Mouse (Mus musculus): ENCODE data around the gene Lrrc38. TPM values are rescaled to one million over a fixed set of nuclear protein-coding genes. Genes with fewer than 3 reads are reported as not detected.
"Not testable (repeated sequence)": the region's sequence is repeated elsewhere in the genome, so short reads cannot be mapped to it uniquely, and the experiment has no call there.

Gene Lrrc38
- polyA plus RNA-seq, 1 experiment from 2014 or later: not detected

- no peak overlapping the region for H3K27ac ChIP-seq (ENCODE audit: low read depth, low read length)
- H3K4me1 ChIP-seq (replicated peaks; ENCODE audit: control insufficient read depth, insufficient read depth, low read length): no peaks in the 10 kb centered on the region
- ATAC-seq: no peak
- no peaks in the 10 kb centered on the region for H3K27me3 ChIP-seq (replicated peaks; ENCODE audit: control insufficient read depth, insufficient read depth, low read length)
- no peak overlapping the region for H3K9ac ChIP-seq (ENCODE audit: low read depth, low read length)
- H3K4me2 ChIP-seq (replicated peaks; ENCODE audit: low read depth): no peak overlapping the region
- WGBS: 35% methylated on average over 9 of the region's 9 CpGs
- H3K9me3 ChIP-seq (ENCODE audit: control insufficient read depth): no peaks in the 10 kb centered on the region
- H3K36me3 ChIP-seq (ENCODE audit: control insufficient read depth, insufficient read depth): no peaks in the 10 kb centered on the region
- no peak for TF ChIP-seq CTCF (IDR thresholded peaks at IDR 0.05; ENCODE audit: low read depth)
- no peak overlapping the region for H3K4me3 ChIP-seq (ENCODE audit: low read depth, low read length)
These were observed 19.0 kb upstream of the Lrrc38 start for GRCm38 (mm10) chr4:143330566-143330965.

- Histone ChIP-seq H3K36me3 (ENCODE audit: control insufficient read depth, insufficient read depth) (no peaks in the 10 kb centered on the region), H3K9me3 (ENCODE audit: control insufficient read depth) (no peaks in the 10 kb centered on the region), H3K27ac (ENCODE audit: low read depth, low read length) (no peak overlapping the region), H3K4me2 (replicated peaks; ENCODE audit: low read depth) (no peak overlapping the region), H3K4me3 (ENCODE audit: low read depth, low read length) (no peak overlapping the region), H3K9ac (ENCODE audit: low read depth, low read length) (no peak overlapping the region), H3K4me1 (replicated peaks; ENCODE audit: control insufficient read depth, insufficient read depth, low read length) (no peaks in the 10 kb centered on the region), H3K27me3 (replicated peaks; ENCODE audit: control insufficient read depth, insufficient read depth, low read length) (no peaks in the 10 kb centered on the region)
- TF ChIP-seq CTCF (IDR thresholded peaks at IDR 0.05; ENCODE audit: low read depth): no peak
- ATAC-seq: no peak
- 29% methylated on average over 1 of the region's 1 CpGs for WGBS
These were observed 17.8 kb upstream of the Lrrc38 start for GRCm38 (mm10) chr4:143331787-143332186.

- no peak overlapping the region for H3K4me3 ChIP-seq (ENCODE audit: low read depth, low read length)
- no peak for ATAC-seq
- H3K4me1 ChIP-seq (replicated peaks; ENCODE audit: control insufficient read depth, insufficient read depth, low read length): no peaks in the 10 kb centered on the region
- TF ChIP-seq CTCF (IDR thresholded peaks at IDR 0.05; ENCODE audit: low read depth): no peak
- H3K36me3 ChIP-seq (ENCODE audit: control insufficient read depth, insufficient read depth): no peaks in the 10 kb centered on the region
- H3K27me3 ChIP-seq (replicated peaks; ENCODE audit: control insufficient read depth, insufficient read depth, low read length): no peaks in the 10 kb centered on the region
- no peak overlapping the region for H3K27ac ChIP-seq (ENCODE audit: low read depth, low read length)
- H3K9me3 ChIP-seq (ENCODE audit: control insufficient read depth): no peaks in the 10 kb centered on the region
- H3K9ac ChIP-seq (ENCODE audit: low read depth, low read length): no peak overlapping the region
- no peak overlapping the region for H3K4me2 ChIP-seq (replicated peaks; ENCODE audit: low read depth)
- WGBS: 63% methylated on average over 5 of the region's 5 CpGs
These were observed 15.4 kb upstream of the Lrrc38 start for GRCm38 (mm10) chr4:143334145-143334544.

GRCm38 (mm10) chr4:143334995-143335394, 14.6 kb upstream of the Lrrc38 start:
- no peaks in the 10 kb centered on the region for H3K9me3 ChIP-seq (ENCODE audit: control insufficient read depth)
- no peak overlapping the region for H3K4me3 ChIP-seq (ENCODE audit: low read depth, low read length)
- H3K4me2 ChIP-seq (replicated peaks; ENCODE audit: low read depth): no peak overlapping the region
- no peak for TF ChIP-seq CTCF (IDR thresholded peaks at IDR 0.05; ENCODE audit: low read depth)
- no peak overlapping the region for H3K27ac ChIP-seq (ENCODE audit: low read depth, low read length)
- H3K36me3 ChIP-seq (ENCODE audit: control insufficient read depth, insufficient read depth): no peaks in the 10 kb centered on the region
- WGBS: 81% methylated on average over 17 of the region's 17 CpGs
- no peak overlapping the region for H3K9ac ChIP-seq (ENCODE audit: low read depth, low read length)
- ATAC-seq: no peak
- H3K4me1 ChIP-seq (replicated peaks; ENCODE audit: control insufficient read depth, insufficient read depth, low read length): no peaks in the 10 kb centered on the region
- H3K27me3 ChIP-seq (replicated peaks; ENCODE audit: control insufficient read depth, insufficient read depth, low read length): no peaks in the 10 kb centered on the region

GRCm38 (mm10) chr4:143336096-143336495, 13.5 kb upstream of the Lrrc38 start:
- WGBS: 62% methylated on average over 2 of the region's 2 CpGs

GRCm38 (mm10) chr4:143339808-143340207, 9.7 kb upstream of the Lrrc38 start:
- Histone ChIP-seq H3K4me3 (ENCODE audit: low read depth, low read length) (no peak overlapping the region), H3K27ac (ENCODE audit: low read depth, low read length) (no peak overlapping the region), H3K4me2 (replicated peaks; ENCODE audit: low read depth) (no peak overlapping the region), H3K9ac (ENCODE audit: low read depth, low read length) (no peak overlapping the region), H3K36me3 (ENCODE audit: control insufficient read depth, insufficient read depth) (no peaks in the 10 kb centered on the region), H3K4me1 (replicated peaks; ENCODE audit: control insufficient read depth, insufficient read depth, low read length) (no peaks in the 10 kb centered on the region), H3K9me3 (ENCODE audit: control insufficient read depth) (no peaks in the 10 kb centered on the region), H3K27me3 (replicated peaks; ENCODE audit: control insufficient read depth, insufficient read depth, low read length) (no peaks in the 10 kb centered on the region)
- ATAC-seq: no peak
- 89% methylated on average over 13 of the region's 13 CpGs for WGBS
- no peak for TF ChIP-seq CTCF (IDR thresholded peaks at IDR 0.05; ENCODE audit: low read depth)

More at GRCm38 (mm10) chr4:143336096-143336495, 13.5 kb upstream of the Lrrc38 start:
- no peak for ATAC-seq
- Histone ChIP-seq H3K36me3 (ENCODE audit: control insufficient read depth, insufficient read depth) (no peaks in the 10 kb centered on the region), H3K9me3 (ENCODE audit: control insufficient read depth) (no peaks in the 10 kb centered on the region), H3K4me3 (ENCODE audit: low read depth, low read length) (no peak overlapping the region), H3K27me3 (replicated peaks; ENCODE audit: control insufficient read depth, insufficient read depth, low read length) (no peaks in the 10 kb centered on the region), H3K4me2 (replicated peaks; ENCODE audit: low read depth) (no peak overlapping the region), H3K27ac (ENCODE audit: low read depth, low read length) (no peak overlapping the region), H3K9ac (ENCODE audit: low read depth, low read length) (no peak overlapping the region), H3K4me1 (replicated peaks; ENCODE audit: control insufficient read depth, insufficient read depth, low read length) (no peaks in the 10 kb centered on the region)
- TF ChIP-seq CTCF (IDR thresholded peaks at IDR 0.05; ENCODE audit: low read depth): no peak

GRCm38 (mm10) chr4:143341470-143341869, 8.1 kb upstream of the Lrrc38 start:
- ATAC-seq: no peak
- no peak overlapping the region for H3K4me3 ChIP-seq (ENCODE audit: low read depth, low read length)
- H3K27ac ChIP-seq (ENCODE audit: low read depth, low read length): no peak overlapping the region
- H3K4me2 ChIP-seq (replicated peaks; ENCODE audit: low read depth): no peak overlapping the region
- no peaks in the 10 kb centered on the region for H3K4me1 ChIP-seq (replicated peaks; ENCODE audit: control insufficient read depth, insufficient read depth, low read length)
- H3K36me3 ChIP-seq (ENCODE audit: control insufficient read depth, insufficient read depth): no peaks in the 10 kb centered on the region
- 79% methylated on average over 7 of the region's 7 CpGs for WGBS
- no peak overlapping the region for H3K9ac ChIP-seq (ENCODE audit: low read depth, low read length)
- no peak for TF ChIP-seq CTCF (IDR thresholded peaks at IDR 0.05; ENCODE audit: low read depth)
- no peaks in the 10 kb centered on the region for H3K9me3 ChIP-seq (ENCODE audit: control insufficient read depth)
- no peaks in the 10 kb centered on the region for H3K27me3 ChIP-seq (replicated peaks; ENCODE audit: control insufficient read depth, insufficient read depth, low read length)

GRCm38 (mm10) chr4:143345491-143345890, 4.1 kb upstream of the Lrrc38 start:
- not testable (repeated sequence) for ATAC-seq
- H3K27me3 ChIP-seq (replicated peaks; ENCODE audit: control insufficient read depth, insufficient read depth, low read length): peaks cover 25% of the 10 kb centered on the region
- WGBS: 87% methylated on average over 5 of the region's 5 CpGs

More at GRCm38 (mm10) chr4:143345491-143345890, 4.1 kb upstream of the Lrrc38 start:
- H3K9ac ChIP-seq (ENCODE audit: low read depth, low read length); H3K4me2 ChIP-seq (replicated peaks; ENCODE audit: low read depth); H3K4me3 ChIP-seq (ENCODE audit: low read depth, low read length); H3K4me1 ChIP-seq (replicated peaks; ENCODE audit: control insufficient read depth, insufficient read depth, low read length); H3K36me3 ChIP-seq (ENCODE audit: control insufficient read depth, insufficient read depth); H3K27ac ChIP-seq (ENCODE audit: low read depth, low read length); H3K9me3 ChIP-seq (ENCODE audit: control insufficient read depth): not testable (repeated sequence)

Data from intestine, postnatal 0 days (tissue).